Mouse (Mus musculus) central nervous system, embryonic 18 days (tissue): ENCODE data around the gene Rc3h2. TPM values are rescaled to one million over a fixed set of nuclear protein-coding genes. Genes with fewer than 3 reads are reported as not detected.

Experiments
- polyA plus RNA-seq: library from polyadenylated mRNA; depleted of rRNA; stranded (reverse); fragments of >200 nt; gene quantifications from 2 replicates; pipeline ENCODE4 v1.2.3, GENCODE M21; 2012; rRNA removed

The Rc3h2 gene
- polyA plus RNA-seq = 28.4 and 30.0 TPM in 2 replicates

DNA sequence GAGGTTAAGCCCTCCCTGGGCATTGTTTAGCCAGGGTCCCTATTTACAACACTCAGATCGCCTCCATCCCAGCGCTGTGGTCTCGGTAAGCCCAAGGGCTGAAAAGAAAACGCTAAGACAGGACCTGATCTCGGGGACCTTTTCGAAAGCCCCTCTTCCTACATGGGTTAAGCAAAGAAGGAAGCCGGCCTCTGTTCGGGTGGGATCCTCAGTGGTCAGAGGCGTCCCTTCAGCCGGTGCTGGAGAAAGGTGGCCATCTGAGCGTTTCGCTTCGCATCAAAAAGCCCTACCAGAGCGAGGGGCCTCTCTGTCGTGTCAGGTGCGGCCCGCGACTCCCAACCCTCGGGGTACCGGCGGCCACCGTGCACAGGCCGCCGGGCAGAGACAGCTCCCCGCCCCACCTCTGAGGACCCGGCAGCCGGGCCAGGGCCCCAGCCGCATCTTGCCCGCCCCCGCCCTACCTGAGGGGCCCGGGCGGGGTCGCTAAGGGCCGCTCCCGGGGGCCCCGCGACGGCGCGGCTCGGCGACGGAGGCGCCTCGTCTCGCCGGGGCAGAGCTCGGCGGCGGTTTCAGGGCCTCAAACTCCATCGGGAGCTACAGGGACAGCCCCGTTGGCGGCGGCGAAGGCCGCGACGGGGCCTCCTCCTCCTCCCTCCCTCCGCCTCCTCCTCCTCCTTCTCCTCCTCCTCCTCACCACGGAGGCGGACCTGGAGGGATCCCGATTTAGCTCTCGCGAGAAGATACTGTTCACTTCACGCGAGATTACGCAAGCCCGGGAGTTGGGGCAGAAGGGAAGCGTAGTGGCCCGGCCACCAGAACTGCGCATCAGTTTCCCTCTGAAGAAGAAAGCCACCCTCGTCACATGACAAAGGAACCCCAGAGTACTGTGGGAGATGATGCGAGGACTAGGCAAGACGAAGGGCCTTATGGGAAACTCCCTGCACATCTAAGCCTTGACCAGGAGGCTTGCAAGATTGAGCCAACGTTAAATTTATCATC lies at the start of gene Rc3h2:
Gene Rc3h2 (minus strand): TSS at position 598 of the 999 bp plus-strand sequence.

DNA sequence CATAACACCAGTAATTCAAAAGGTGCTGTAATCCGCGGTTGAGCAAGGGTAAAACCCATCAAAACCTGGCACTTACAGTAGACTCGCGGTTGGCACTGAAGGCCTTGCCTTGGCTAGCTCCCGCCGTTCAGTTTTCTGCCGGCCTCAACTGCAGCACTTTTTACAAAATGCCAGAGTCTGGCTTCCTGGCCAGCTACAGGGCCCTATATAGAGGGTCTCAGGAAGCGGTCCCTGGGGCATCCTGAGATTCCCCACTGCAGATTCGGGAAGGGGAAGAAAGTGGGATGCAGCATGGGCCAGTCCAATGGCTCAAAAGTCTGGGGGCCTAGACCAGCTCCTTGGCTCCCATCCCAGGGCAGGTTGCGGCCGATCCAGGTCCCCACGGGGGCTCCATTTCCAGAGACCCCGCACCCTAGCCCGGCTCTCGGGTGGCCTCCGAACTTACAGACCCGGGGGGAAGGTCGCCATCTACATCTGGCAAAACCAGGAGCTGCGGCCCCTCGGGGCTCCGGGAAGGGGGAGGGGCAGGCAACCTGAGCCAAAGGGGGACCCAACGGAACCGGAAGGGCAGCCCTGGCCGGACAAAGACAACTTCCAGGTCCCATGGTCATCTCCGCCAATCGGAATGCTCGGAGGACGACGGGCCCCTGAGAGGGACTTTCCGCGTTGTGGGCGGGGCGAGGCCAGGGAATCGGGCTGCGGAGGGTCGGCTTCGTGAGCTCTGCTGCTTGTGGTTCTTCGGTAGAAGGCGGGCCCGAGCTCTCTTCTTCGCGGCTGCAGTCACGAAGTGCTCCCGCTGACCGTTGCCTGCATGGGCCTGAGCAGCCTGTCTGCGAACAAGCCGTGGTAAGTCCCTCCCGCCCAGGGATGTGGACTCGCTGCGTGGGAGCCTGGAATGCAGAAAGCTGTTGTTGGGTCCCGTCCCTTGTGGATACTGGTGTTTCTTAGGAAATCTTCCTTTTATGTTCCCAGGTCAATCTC lies 20.2 kb upstream of the Rc3h2 start, which contains the start of the genes Zbtb26, Zbtb6 and Rabgap1:
Gene Zbtb26 (minus strand): TSS at position 525 of the 981 bp plus-strand sequence.
Gene Zbtb6 (minus strand): TSS at position 561 of the 981 bp plus-strand sequence.
Gene Rabgap1 (plus strand): TSS at position 669 of the 981 bp plus-strand sequence.

DNA sequence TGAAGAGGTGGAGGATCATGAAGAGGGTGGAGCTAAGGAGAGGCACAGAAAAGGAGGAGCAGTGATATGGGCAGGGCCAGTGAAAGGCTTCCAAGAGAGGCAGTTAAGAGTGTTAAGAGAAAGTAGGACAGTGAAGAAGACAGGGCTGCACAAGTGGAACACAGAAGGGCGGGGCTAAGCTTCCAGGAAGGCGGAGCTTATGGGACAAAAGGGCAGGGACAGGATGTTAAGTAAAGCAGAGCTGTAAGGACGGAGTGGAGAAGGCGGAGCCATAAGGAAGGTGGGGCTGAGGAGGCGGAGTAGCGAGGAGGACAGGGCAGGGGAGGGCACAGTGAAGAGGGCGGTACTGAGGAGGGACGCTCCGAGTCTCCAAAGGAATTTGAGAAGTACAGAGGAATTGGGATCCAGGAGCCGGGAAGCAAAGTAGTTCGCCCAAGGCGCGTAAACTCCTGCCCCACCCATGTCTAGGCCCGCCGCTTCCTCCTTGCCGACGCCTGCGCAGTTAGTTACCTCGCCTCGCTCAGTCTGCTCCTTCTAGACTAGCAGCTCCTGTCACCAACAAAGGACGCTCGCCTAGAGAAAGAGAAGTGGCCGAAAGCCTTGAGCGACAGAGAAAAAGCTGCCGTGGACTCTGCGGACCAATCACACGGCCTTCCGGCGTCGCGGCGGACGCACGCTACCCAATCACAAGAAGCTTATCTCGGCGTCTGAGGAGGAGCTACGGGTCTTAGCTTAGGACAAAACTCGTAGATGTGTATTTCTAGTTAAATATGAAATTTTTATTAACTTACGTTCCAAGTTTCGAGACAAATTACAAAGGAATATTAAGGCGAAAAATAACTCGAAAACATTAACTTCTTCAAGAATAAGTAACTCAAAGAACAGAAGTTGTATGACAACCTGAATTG lies 63.8 kb downstream of the Rc3h2 start, which contains the start of gene Pdcl:
Gene Pdcl (minus strand): TSS at position 700 of the 908 bp plus-strand sequence.

DNA sequence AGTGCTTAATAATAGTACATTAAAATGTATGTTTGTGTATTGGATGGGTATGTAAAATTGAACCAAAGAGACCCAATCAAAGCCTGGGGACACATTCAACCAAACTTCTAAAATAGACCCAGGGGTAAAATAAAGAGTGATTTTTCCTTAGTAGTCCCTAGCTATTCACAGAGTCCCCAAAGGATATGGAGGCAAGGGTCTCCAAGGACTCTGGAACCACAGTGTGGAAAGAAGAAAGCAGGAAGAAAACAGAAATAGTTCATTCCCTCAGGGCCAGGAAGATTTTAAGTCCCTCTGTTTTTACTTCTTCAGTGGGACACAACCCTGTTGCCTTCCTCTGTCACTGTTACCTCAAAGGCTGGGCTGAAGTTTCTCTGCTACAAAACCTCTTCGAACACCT lies 96.5 kb downstream of the Rc3h2 start, which contains the start of gene Olfr368:
Gene Olfr368 (plus strand): TSS at position 301 of the 400 bp plus-strand sequence.

Other genes with a start within 250 kb of the Rc3h2 start
- gene Olfr365, start 234.7 kb downstream of the Rc3h2 start, polyA plus RNA-seq = not detected in 2 replicates
- not detected in 2 replicates for gene Olfr366, start 211.3 kb downstream of the Rc3h2 start, polyA plus RNA-seq
- not detected in 2 replicates for gene Olfr368, start 96.4 kb downstream of the Rc3h2 start, polyA plus RNA-seq
- gene Pdcl, start 63.6 kb downstream of the Rc3h2 start, polyA plus RNA-seq = 38.1 and 40.0 TPM in 2 replicates
- gene Zbtb26, start 20.2 kb upstream of the Rc3h2 start, polyA plus RNA-seq = 7.1 and 7.8 TPM in 2 replicates
- gene Zbtb6, start 20.3 kb upstream of the Rc3h2 start, polyA plus RNA-seq = 18.2 and 18.3 TPM in 2 replicates
- gene Rabgap1, start 20.4 kb upstream of the Rc3h2 start, polyA plus RNA-seq = 54.2 and 59.7 TPM in 2 replicates
- 9.4 and 10.3 TPM in 2 replicates for gene Gpr21, start 93.4 kb upstream of the Rc3h2 start, polyA plus RNA-seq